Mouse (Mus musculus) liver, postnatal 0 days (tissue): ENCODE results near the gene Wdr43.

Experiments
- CTCF ChIP-seq: sonication (generic); IDR thresholded peaks from 2 replicates; pipeline ENCODE4 v1.5.1; 2016; ENCODE audit warnings: antibody characterized with exemption, low read depth
- EP300 ChIP-seq: IDR thresholded peaks from 2 replicates; pipeline ENCODE4 v1.6.1; 2016; ENCODE audit warnings: antibody characterized with exemption, low read depth, mild to moderate bottlenecking

- TF ChIP-seq CTCF = no peak
- no peak for TF ChIP-seq EP300
Observed at GRCm38 (mm10) chr17:71633350-71633749, 17.7 kb downstream of the Wdr43 start.
